Mouse (Mus musculus): Measurements from ENCODE around the gene Samm50.
"Not testable (repeated sequence)": the region's sequence is repeated elsewhere in the genome, so short reads cannot be mapped to it uniquely, and the experiment has no call there.

GRCm38 (mm10) chr15:84157530-84157929, 34.5 kb upstream of the Samm50 start:
- not testable (repeated sequence) for TF ChIP-seq CTCF (IDR thresholded peaks at IDR 0.05; ENCODE audit: borderline replicate concordance, extremely low read depth, insufficient read depth, insufficient read length); POLR2A (IDR thresholded peaks at IDR 0.05; ENCODE audit: borderline replicate concordance, extremely low read depth, insufficient read depth, insufficient read length, poor library complexity, severe bottlenecking)

Data from brain, embryonic 14.5 days (tissue).